Mouse (Mus musculus) heart, adult 2 months (tissue): ENCODE data around the gene Ssc4d.

Source experiments
- CTCF ChIP-seq: fragments of 200-600 bp; IDR thresholded peaks from 2 replicates; pipeline ENCODE4 v1.8.1; 2022; ENCODE audit warnings: antibody characterized with exemption, mild to moderate bottlenecking, moderate library complexity
- EP300 ChIP-seq: fragments of 200-500 bp; IDR thresholded peaks from 2 replicates; pipeline ENCODE4 v1.6.1; 2011; ENCODE audit warnings: low read depth, low read length, control low read depth; ENCODE audit not compliant: insufficient read depth
- POLR2A ChIP-seq: fragments of 200-500 bp; IDR thresholded peaks from 2 replicates; pipeline ENCODE4 v1.6.1; 2011; ENCODE audit warnings: mild to moderate bottlenecking, low read depth, low read length, control low read depth; ENCODE audit not compliant: insufficient read depth

DNA sequence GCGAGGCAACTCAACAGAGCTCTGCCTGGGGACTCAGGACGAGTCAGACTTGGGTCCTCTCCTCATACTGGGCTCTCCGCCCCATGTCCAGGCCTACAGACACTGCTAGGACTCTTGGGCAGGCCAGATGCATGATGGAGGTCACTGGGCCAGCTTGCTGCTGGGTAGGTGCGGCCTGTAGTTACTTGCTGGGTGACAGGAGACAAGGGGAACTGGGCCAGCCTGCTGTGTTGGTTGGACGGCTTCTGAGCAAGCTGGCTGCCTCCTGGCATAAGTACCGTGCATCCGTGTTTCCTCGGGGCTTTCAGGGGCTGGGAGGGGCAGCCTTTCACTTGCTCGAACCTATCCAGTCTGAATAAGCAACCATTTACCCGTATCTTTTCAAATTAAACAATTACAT is 41.3 kb upstream of the Ssc4d start:
- no peak for TF ChIP-seq POLR2A
- TF ChIP-seq EP300, result no peak
- TF ChIP-seq CTCF, result no peak
